Mouse (Mus musculus) olfactory bulb, adult 2 months (tissue): ENCODE measurements around the gene Ppp1r1b.

Experiments
- CTCF ChIP-seq: fragments of 200-500 bp; IDR thresholded peaks from 2 replicates; pipeline ENCODE4 v1.5.1; 2012; ENCODE audit warnings: low read depth, mild to moderate bottlenecking, low read length, moderate library complexity; ENCODE audit not compliant: insufficient read depth
- POLR2A ChIP-seq: fragments of 200-500 bp; IDR thresholded peaks from 2 replicates; pipeline ENCODE4 v1.6.1; 2012; ENCODE audit warnings: mild to moderate bottlenecking, low read depth, low read length, moderate library complexity; ENCODE audit not compliant: insufficient read depth

DNA sequence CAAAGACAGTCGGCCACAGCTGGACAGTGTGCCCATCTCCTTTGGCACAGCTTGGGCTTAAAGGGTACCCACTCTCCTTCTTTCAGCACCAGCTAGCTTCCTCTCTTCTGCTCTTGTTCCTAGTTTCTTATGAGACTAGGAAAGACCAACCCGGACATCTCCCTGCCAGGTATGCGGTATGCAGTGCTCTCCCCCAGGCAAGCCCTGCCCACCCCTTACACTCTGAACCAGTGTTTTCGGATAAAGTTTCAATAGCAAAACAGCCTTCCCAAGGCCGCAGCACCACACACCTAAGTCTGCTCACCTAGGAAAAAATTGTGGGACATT, 26.6 kb upstream of the Ppp1r1b start:
- TF ChIP-seq CTCF (no peak), POLR2A (no peak)
